Mouse (Mus musculus) midbrain, embryonic 12.5 days (tissue): Measurements from ENCODE around the gene Gm11007. TPM values are rescaled to one million over a fixed set of nuclear protein-coding genes. Genes with fewer than 3 reads are reported as not detected.
"Not testable (repeated sequence)": the region's sequence is repeated elsewhere in the genome, so short reads cannot be mapped to it uniquely, and the experiment has no call there.

Experiments
- ATAC-seq: fragments of 200-750 bp; cut with Nextera tagmentation; 2 replicates; pipeline ENCODE4 v1.8.0; 2017; ENCODE audit warnings: low read depth, moderate TSS enrichment, moderate library complexity; ENCODE audit not compliant: low FRiP score
- H3K27ac ChIP-seq: fragments of 300-500 bp; sonication (generic); replicated peaks from 2 replicates; pipeline ENCODE4 v1.5.1; 2016; ENCODE audit warnings: mild to moderate bottlenecking
- H3K27me3 ChIP-seq: fragments of 300-500 bp; sonication (generic); 2 replicates; pipeline ENCODE4 v1.6.1; 2016; ENCODE audit warnings: mild to moderate bottlenecking
- H3K36me3 ChIP-seq: fragments of 300-500 bp; sonication (generic); 2 replicates; pipeline ENCODE4 v1.6.1; 2016
- H3K4me1 ChIP-seq: fragments of 300-500 bp; sonication (generic); 2 replicates; pipeline ENCODE4 v1.6.1; 2016
- H3K4me2 ChIP-seq: fragments of 300-500 bp; sonication (generic); replicated peaks from 2 replicates; pipeline ENCODE4 v1.6.1; 2016; ENCODE audit warnings: mild to moderate bottlenecking, moderate library complexity
- H3K4me3 ChIP-seq: fragments of 300-500 bp; sonication (generic); 2 replicates; pipeline ENCODE4 v1.5.1; 2016; ENCODE audit warnings: mild to moderate bottlenecking
- H3K9ac ChIP-seq: fragments of 300-500 bp; sonication (generic); replicated peaks from 2 replicates; pipeline ENCODE4 v1.6.1; 2016; ENCODE audit warnings: mild to moderate bottlenecking, moderate library complexity
- H3K9me3 ChIP-seq: fragments of 300-500 bp; sonication (generic); 2 replicates; pipeline ENCODE4 v1.6.1; 2016; ENCODE audit warnings: mild to moderate bottlenecking
- WGBS: fragments of 180-500 bp; shearing (Covaris S2); methylation state at CpG from one replicate; pipeline ENCODE4 v1.1.7; 2016; 5-methylcytosine and 5-hydroxymethylcytosine counted together
- polyA plus RNA-seq: library from polyadenylated mRNA; unstranded; fragments of >200 nt; fragmentation: Nextera tagmentation; extraction: Ambion mirVana; gene quantifications from 2 replicates; pipeline ENCODE4 v1.2.1, GENCODE M21; 2016

Gene Gm11007
- not detected in 2 replicates for polyA plus RNA-seq

DNA sequence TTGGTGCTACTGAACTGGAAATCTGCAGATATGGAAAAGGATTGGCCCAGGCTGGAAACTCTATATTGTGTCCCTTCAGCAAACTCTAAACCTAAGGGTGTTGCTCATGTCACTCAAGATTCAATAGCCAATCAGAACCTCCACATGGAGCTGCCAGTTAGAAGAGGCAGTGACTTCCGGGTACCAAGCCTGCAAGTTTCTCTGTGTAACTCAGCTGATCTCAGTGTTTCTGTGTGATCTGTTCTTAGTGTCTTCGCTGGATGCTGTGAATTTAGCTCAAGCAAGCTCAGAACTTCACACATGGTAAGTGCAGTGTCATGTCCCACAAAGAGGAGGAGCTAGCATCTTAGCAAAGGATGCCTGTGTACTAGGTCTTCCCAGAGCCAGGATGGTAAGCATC is at the start of gene Gm11007:
Gene Gm11007, plus strand, starts transcription at position 301 of the 400 bp plus-strand sequence.
- H3K27ac ChIP-seq, H3K4me3 ChIP-seq, H3K9ac ChIP-seq, H3K4me2 ChIP-seq, H3K36me3 ChIP-seq, ATAC-seq, H3K27me3 ChIP-seq, H3K4me1 ChIP-seq, H3K9me3 ChIP-seq: not testable (repeated sequence)
- no CpG with 5 or more reads among the region's 2 CpGs for WGBS

Other genes with a start within 250 kb of the Gm11007 start
- gene Gm4724, start 208.2 kb upstream of the Gm11007 start, polyA plus RNA-seq = 7.4 and 16.6 TPM in 2 replicates
- 6.5 and 7.9 TPM in 2 replicates for gene Zfp965, start 174.0 kb upstream of the Gm11007 start, polyA plus RNA-seq
- 2.1 and 11.6 TPM in 2 replicates for gene Zfp969, start 59.7 kb downstream of the Gm11007 start, polyA plus RNA-seq
- gene Gm2007, start 97.6 kb downstream of the Gm11007 start, polyA plus RNA-seq = not detected in 2 replicates
- 1.9 and 5.3 TPM in 2 replicates for gene Gm14288, start 157.1 kb downstream of the Gm11007 start, polyA plus RNA-seq
- gene Gm6710, start 225.2 kb downstream of the Gm11007 start, polyA plus RNA-seq = 25.7 and 29.1 TPM in 2 replicates